Mouse (Mus musculus) naive thymus-derived CD4-positive, alpha-beta T cell, adult 5 months (primary cell): ENCODE results near the gene Cdc25b. TPM values are rescaled to one million over a fixed set of nuclear protein-coding genes. Genes with fewer than 3 reads are reported as not detected.

Source experiments
- polyA plus RNA-seq: library from polyadenylated mRNA; unstranded; fragments of 100-300 nt; shearing (Covaris generic); gene quantifications from one replicate; pipeline ENCODE4 v1.2.1, GENCODE M21; 2017

Gene Cdc25b
- 33.5 TPM for polyA plus RNA-seq

DNA sequence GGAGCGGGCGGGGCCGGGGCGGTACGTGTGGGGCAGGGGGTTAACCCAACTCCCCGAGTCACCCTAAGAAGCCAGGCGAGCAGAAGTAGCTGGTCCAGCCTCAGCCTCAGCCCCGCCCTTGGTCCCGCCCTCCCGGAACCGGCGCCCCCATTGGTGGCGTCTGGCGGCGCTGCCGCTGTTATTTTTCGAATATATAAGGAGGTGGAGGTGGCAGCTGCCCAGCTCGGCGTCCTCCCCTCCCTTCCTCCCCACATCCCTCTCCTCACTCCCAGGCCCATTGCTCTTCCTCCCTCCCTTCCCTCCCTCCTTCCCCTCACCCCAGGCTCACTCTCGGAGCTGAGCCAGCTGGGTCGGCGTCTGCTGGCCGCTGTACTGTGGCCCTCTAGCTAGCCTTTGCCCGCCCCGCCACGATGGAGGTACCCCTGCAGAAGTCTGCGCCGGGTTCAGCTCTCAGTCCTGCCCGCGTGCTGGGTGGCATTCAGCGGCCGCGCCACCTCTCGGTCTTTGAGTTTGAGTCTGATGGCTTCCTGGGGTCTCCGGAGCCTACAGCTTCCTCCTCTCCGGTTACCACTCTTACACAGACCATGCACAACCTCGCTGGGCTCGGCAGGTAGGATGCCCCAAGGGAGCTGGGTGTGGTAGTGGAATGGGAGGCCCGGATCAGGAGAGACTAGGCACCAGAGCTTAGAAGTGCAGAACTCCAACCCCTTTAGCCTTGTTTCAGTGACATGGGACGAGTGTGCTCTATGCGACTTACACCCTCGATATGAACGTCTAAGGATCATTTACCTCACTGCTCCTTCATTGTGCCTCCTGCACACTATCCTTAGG lies at the start of gene Cdc25b, which contains the start of gene Spef1:
Cdc25b (plus strand) TSS at position 179 of the 831 bp plus-strand sequence.
Spef1 (minus strand) TSS at position 512 of the 831 bp plus-strand sequence.

DNA sequence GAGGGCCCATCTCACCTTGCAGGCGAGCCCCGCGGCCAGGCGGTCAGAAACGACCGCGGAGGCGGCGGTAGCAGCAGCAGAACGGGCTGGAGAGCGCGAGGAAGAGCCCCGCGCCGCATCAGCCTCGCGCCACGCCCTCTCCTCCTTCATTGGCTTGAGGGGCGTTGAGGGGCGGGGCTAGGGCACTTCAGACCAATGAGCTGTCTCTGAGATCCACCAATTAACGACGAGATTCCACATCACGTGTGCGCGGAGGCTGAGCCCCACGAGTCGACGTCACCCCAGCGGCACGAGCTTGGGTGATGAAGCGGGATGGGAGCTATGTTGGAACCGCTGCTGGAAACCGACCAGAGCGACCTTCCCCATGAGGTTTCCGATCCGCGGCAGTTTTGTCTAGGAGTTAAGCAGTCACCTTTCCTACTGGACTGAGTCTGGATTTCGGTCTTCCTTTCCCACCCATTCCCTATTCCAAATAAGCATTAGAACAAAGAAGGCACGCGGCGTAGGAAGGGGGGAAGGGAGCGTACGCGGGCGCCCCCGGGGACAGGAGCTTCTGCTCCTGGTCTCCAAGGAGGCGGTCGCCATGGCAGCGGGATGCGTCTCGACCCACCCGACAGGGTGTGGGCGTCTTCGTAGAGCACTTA lies 26.7 kb upstream of the Cdc25b start, which contains the start of gene 1700037H04Rik:
1700037H04Rik (minus strand) TSS at position 144 of the 644 bp plus-strand sequence.

DNA sequence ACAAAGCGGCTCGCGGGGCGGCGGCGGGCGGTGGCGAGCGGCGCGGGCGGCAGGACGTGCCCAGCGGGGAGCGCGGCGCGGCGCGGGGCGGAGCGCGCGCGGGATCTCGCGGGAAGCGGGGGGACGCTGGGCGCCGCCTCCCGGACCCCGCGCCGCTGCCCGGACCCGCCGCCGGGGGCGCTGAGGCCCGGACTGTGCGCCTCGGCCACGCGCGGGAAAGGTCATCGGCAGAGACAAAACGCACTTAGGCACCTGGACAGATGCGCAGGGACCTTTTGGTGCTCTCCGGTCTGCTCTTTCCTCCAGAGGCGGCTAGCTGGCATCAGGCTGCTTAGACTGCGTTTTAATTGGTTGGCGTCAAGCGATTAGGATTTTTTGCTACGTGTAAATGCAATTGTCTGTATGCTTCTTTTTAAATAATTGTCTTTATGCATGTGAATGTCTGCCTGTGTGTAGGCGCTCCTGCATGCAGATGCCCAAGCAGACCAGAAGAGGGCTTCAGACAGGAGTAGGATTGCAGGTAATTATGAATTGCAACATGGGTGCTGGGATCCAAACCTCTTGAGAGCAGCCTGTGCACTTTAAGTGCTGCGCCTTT lies 6.7 kb upstream of the Cdc25b start, which contains the start of gene Cenpb:
Cenpb (minus strand) TSS at position 78 of the 598 bp plus-strand sequence.

DNA sequence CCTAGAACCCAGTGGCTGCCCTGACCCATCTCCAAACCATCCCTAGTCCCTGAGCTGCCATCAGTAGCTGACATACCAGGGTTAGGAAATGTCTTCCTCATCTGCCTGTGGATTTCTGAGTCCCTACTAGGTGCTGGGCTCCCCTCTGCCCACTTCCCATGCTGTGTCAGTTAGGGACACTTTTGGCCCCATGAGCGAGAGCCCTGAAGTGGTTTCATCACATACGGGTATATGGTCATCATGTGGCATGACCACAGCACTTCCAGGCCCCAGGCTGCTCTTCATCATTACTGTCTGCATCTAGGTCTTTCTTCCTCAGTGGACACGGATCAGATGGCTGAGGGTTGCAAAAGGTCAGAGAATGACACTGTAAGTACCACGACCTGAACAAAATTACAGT lies 20.0 kb downstream of the Cdc25b start, which contains the start of gene Ap5s1:
Ap5s1 (plus strand) TSS at position 301 of the 400 bp plus-strand sequence.

DNA sequence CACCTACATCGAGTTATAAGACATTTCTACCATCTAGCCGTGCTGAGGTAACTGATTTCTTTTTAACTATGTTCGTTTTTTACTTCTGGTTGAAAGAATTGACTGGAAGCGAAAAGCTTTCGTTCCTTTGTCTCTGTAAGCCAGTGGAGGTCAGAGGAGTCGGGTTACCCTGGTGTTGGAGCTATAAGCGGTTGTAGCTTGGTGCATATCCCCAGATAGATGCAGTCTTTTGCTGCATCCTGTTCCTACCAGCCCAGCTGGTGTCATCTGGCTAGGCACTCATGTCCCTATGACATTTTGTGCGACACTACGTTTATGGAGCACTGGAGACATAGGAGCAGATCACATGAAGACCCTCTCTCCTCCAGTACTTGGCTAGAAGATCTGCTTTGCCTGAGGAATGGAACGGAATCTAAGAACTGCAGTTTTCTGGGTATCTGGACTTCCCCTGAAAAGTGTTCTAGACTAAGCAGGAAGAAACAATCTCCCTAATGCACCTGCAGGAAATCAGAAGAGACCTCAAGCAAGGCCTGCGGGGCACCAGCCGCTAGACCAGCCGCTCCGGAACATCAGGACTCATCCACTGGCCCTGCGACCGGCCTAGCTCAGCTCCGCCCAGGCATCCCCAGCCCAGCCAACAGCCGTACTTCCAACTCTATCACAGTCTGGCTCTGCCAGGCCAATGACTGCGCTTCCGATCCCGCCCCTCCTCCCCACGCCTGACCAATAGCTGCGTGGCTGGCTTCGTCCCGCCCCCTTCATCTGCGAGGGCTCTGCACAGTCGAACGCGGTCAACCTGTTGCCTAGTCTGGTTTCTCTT lies 46.8 kb downstream of the Cdc25b start, which contains the start of gene Mavs:
Mavs (plus strand) TSS at position 757 of the 820 bp plus-strand sequence.

Other genes with a start within 250 kb of the Cdc25b start
- not detected for gene Gfra4, start 143.9 kb upstream of the Cdc25b start, polyA plus RNA-seq
- gene Adam33, start 123.1 kb upstream of the Cdc25b start, polyA plus RNA-seq: not detected
- 0.05 TPM for gene Siglec1, start 100.2 kb upstream of the Cdc25b start, polyA plus RNA-seq
- gene Hspa12b, start 59.7 kb upstream of the Cdc25b start, polyA plus RNA-seq: 0.36 TPM
- not detected for gene Gm11037, start 53.5 kb upstream of the Cdc25b start, polyA plus RNA-seq
- gene 1700037H04Rik, start 26.9 kb upstream of the Cdc25b start, polyA plus RNA-seq: 30.7 TPM
- 4.9 TPM for gene Cenpb, start 6.9 kb upstream of the Cdc25b start, polyA plus RNA-seq
- not detected for gene Spef1, start 333 bp downstream of the Cdc25b start, polyA plus RNA-seq
- 11.9 TPM for gene Ap5s1, start 20.1 kb downstream of the Cdc25b start, polyA plus RNA-seq
- gene Mavs, start 47.1 kb downstream of the Cdc25b start, polyA plus RNA-seq: 11.9 TPM
- gene Pank2, start 75.5 kb downstream of the Cdc25b start, polyA plus RNA-seq: 98.2 TPM
- 2.7 TPM for gene Rnf24, start 165.9 kb downstream of the Cdc25b start, polyA plus RNA-seq